Mouse (Mus musculus): ENCODE data around the gene Dnajc19. TPM values are rescaled to one million over a fixed set of nuclear protein-coding genes. Genes with fewer than 3 reads are reported as not detected.

The Dnajc19 gene
- total RNA-seq, 2 experiments from 2014 or later, result 50.9 to 59.4 TPM

GRCm38 (mm10) chr3:34034803-34035202 lies 46.3 kb downstream of the Dnajc19 start:
- DNase-seq (ENCODE audit: low spot score in 2 of 2), result no peak
- intact Hi-C loops (cut with DNase I), result no loop called here

- intact Hi-C loops (cut with DNase I), result no loop called here
Measured at GRCm38 (mm10) chr3:34033720-34034364, 47.3 kb downstream of the Dnajc19 start.

GRCm38 (mm10) chr3:34030601-34031000 lies 50.5 kb downstream of the Dnajc19 start:
- intact Hi-C loops (cut with DNase I), result no loop called here
- no peak for DNase-seq (ENCODE audit: low spot score in 2 of 2)

More at GRCm38 (mm10) chr3:34033720-34034364, 47.3 kb downstream of the Dnajc19 start:
- no peak for DNase-seq (ENCODE audit: low spot score in 2 of 2)

GRCm38 (mm10) chr3:34028935-34029334 lies 52.2 kb downstream of the Dnajc19 start:
- no peak for DNase-seq (ENCODE audit: low spot score in 2 of 2)
- intact Hi-C loops (cut with DNase I), result no loop called here

GRCm38 (mm10) chr3:34021259-34021828 lies 59.8 kb downstream of the Dnajc19 start:
- DNase-seq (ENCODE audit: low spot score in 2 of 2), result no peak
- intact Hi-C loops (cut with DNase I), result no loop called here

GRCm38 (mm10) chr3:34020382-34021258 lies 60.5 kb downstream of the Dnajc19 start:
- intact Hi-C loops (cut with DNase I), result no loop called here
- peak in 1 of 2 experiments; percentile 6 for DNase-seq (ENCODE audit: low spot score in 2 of 2)

- DNase-seq (ENCODE audit: low spot score in 2 of 2), result peak; percentile 75 to 83
- intact Hi-C loops (cut with DNase I), result no loop called here
Measured at GRCm38 (mm10) chr3:34019540-34020381, 61.4 kb downstream of the Dnajc19 start, which contains the start of gene Fxr1. Gene Fxr1, plus strand, starts transcription at chr3:34019943.

- DNase-seq (ENCODE audit: low spot score in 2 of 2), result no peak
- intact Hi-C loops (cut with DNase I), result no loop called here
Measured at GRCm38 (mm10) chr3:34008191-34008590, 72.9 kb downstream of the Dnajc19 start.

GRCm38 (mm10) chr3:34007611-34008010 lies 73.5 kb downstream of the Dnajc19 start:
- no peak for DNase-seq (ENCODE audit: low spot score in 2 of 2)
- intact Hi-C loops (cut with DNase I), result no loop called here

GRCm38 (mm10) chr3:34006824-34007223 lies 74.3 kb downstream of the Dnajc19 start:
- intact Hi-C loops (cut with DNase I), result no loop called here
- DNase-seq (ENCODE audit: low spot score in 2 of 2), result no peak

- DNase-seq (ENCODE audit: low spot score in 2 of 2), result no peak
- intact Hi-C loops (cut with DNase I), result no loop called here
Measured at GRCm38 (mm10) chr3:34006301-34006700, 74.8 kb downstream of the Dnajc19 start.

Other genes starting within 250 kb of the Dnajc19 start
- gene Ccdc39, start 237.0 kb downstream of the Dnajc19 start, total RNA-seq (2021), result 10 to 100 TPM; 31.0 to 33.6 TPM
- gene Fxr1, start 61.4 kb downstream of the Dnajc19 start, total RNA-seq (2021), result 10 to 100 TPM; 64.5 to 66.0 TPM

All from left cerebral cortex, postnatal 14 days (tissue).